Mouse (Mus musculus): ENCODE data around the gene Yes1.
"Not testable (repeated sequence)": the region's sequence is repeated elsewhere in the genome, so short reads cannot be mapped to it uniquely, and the experiment has no call there.

Gene Yes1

DNA sequence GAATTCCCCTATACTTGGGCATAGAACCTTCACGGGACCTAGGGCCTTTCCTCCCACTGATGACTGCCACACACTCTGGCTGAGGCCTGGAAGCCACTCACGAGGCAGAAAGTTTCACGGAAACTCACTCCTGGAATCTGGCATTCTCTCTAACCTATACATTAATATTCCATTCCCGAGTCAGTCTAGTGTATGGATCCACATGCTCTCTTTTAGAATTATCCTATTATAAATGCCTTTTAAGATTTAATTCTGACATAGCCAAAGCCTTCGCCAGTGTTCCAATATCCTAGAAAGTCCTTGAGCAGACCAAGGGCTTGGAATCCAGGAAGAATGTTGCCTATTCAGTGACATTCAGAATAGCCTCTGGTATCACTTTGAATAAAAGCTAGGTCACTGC, 100.5 kb downstream of the Yes1 start:
- no peak for DNase-seq

DNA sequence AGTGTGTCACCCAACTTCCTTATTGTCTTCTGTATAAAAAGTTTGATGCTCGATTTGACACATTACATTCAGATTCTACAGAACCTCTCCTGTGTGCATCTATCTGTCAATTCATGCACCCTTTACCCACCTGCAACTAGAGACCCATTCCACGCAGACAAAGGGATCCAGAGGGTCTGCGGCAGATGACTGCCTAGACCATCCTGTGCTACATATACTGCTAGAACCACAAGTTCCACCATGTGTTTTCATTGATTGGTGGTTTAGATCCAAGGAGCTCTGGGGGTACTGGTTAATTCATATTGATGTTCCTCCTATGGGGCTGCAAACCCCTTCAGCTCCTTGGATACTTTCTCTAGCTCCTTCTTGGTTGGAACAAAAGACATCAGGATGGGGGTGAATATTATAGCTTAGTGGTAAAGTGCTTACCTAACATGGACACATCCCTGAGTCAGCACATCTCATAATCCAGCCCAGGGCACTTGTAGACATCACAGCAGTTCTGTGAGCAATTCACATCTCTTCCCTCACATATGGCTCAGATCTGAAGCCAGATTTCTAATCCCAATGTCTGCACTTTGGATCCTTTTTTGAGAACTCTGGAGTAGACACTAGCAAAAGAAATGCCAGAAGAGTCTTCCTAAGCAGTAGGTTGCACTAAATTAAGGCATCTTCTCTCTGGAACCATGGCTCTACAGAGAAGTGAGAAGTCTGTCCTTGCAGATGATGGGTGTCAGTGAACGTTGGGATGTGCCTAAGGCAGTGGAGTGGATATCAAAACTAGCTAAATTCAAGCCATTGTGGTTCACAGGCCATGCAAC, 101.5 kb downstream of the Yes1 start:
- no peak for DNase-seq

DNA sequence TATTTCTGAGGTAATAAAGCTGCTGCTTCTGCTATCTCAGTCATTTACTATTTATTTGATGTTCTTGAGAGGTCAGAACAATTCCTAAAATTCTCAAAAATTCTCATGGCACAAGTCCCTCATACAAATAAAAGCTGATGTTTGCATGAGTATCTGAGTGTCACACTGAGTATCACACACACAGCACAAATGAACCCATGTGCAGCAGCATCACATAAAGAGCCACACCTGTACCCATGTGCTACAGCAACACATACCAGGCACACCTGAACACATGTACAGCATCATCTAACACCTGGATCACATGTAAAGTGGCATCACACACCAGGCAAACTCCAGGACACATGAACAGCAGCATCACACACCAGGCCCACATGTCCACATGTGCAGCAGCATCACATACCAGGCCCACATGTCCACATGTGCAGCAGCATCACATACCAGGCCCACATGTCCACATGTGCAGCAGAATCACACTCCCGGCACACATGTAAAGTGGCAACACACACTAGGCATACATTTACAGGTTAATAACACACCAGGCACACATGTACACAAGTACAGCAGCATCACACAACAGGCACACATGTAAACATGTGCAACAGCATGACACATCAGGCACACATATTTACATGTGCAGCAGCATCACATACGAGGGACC, 102.2 kb downstream of the Yes1 start:
- no peak for DNase-seq

DNA sequence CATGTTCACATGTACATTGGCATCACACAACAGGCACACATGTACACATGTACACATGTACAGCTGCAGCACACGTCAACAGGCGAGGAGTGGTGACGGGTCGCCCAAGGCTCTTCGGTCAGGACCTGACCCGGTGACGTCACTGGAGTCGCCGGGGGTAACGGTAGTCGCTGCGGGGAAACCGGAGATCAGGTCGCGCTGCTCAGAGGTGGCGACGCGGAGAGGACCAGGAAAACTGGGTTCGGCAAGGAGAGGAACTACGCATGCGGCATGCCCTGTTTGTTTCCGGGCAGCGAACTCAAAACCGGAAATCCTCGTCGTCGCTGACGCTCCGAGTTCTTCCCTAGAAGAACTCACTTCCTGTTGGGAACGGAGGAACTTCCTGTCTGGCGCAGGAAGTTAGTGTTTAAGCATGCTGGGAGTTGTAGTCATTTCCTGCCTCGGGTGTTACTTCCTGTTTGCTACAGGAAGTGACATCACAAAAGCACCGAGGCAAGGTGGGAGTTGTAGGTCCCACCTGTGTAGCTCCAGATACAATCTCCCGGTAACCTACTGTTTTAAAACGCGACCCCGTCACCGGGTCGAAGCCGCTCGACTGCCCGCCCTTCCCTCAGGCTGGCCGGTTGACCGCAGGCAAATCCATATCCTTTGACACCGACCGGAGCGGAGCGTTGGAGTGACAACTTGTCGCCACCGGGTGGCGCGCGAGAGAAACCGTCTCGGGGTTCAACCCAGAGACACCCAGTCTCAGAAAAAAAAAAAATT, 102.9 kb downstream of the Yes1 start:
- DNase-seq = peak; percentile 85

DNA sequence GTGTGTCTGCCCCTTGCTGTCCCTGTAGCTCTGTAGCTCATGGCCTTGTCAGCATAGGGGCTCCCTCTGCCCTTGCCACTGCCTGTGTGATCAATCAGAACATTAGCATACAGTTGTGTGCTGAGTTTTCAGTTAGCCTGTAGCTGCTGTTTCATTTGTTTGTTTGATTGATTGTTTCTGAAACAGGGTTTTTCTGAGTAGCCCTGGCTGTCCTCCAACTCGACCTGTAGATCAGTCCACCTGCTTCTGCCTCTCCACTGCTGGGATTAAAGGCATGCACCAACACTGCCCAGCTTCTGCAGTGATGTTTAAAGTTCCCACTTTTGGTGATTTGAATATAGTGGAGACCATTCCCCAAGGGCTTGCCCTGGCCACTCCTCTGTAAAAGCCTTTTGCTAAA, 106.8 kb downstream of the Yes1 start:
- DNase-seq = no peak

DNA sequence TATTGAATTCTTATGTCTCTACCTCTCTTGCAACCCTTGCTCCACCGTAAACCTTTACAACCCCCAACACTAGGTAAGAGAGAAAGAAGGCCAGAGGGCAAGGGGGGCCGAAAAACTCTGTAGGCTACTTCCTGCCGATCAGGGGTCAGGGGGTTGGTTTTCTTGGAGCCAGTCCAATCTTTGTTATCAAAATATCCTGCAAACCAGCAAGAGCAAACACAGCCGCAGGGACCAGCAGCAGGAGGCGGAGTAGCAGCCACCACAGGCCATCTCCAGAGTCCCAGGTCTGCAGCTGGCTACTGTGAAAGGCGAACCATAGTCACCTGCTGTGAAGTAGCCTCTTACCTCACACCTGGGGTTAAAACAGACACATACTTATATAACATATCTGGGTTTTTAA, 107.9 kb downstream of the Yes1 start:
- no peak for DNase-seq

DNA sequence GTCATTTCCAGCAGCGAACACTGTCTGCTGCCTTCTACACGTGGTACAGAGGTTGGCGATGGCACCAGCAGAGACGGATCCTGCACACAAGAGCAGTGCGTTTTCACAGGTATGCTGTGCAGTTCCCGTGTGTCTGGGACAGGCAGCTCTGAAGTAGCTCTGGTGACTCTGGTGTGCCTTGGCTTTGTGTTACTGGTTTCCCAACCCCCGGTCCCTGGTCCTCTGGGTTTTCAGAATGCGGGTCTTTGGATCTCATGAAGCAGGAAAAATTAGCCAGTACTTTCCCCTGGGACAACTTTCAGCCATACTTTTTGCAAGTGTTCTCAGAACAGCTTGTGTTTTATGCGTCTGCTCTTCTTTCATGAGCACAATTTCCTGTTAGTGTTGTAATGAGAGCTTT, 109.4 kb downstream of the Yes1 start:
- DNase-seq = no peak

DNA sequence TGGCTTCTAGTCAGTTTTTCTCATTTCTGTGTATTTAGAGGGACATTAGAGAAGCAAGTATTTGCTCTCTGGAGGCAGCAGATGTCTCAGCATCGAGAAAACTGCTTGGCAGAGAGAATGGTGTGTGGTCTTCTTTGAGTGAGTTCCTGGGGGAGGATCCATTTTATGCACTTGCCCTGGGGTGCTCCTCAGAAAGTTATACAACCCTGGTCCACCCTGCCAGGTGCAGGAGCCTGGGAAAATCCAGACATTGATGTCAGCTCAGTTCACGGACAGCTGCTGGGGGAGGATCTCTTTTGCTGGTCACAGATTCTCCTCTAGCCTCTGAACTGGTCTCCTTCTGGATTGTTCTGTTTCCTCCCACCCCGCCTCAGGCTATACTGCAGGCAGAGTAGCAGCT, 110.3 kb downstream of the Yes1 start:
- no peak for DNase-seq

DNA sequence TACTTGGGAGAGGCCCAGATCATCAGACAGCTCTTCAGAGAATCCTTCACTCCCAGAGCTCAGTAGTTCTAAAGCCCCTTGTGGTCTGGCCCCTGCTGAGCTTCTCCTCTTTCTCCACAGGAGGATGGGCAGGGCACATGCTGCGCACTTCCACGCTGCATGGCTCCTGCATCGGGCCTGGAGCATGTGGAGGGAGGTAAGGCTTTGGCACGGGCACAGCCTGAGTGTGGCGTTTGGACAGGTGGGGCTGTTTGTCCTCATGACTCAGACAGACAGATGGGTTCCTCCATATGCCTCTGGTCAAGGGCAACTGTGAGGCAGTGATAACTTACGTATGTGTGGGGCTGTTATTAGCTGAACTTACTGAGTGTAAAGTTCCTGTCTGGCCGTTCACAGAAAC, 111.3 kb downstream of the Yes1 start:
- no peak for DNase-seq

DNA sequence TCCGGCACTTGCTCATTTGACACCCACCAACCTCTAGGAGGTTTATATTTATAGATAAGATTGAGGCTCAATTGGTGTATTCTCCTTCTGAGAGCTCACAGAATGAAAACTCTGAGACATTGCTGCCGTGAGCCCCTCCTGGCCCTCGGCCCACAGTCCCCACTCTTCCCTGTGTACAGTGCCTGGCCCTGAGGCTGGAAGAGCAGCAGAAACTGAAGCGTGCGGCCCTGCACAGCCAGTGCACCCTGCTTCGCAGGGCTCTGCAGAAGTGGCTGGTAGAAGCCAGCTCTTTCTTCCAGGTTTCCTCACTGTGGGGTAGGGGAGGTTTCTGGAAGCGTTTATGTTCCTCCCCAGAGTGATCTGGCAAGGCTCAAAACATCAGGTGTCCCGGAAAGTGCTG, 111.7 kb downstream of the Yes1 start:
- not testable (repeated sequence) for DNase-seq

DNA sequence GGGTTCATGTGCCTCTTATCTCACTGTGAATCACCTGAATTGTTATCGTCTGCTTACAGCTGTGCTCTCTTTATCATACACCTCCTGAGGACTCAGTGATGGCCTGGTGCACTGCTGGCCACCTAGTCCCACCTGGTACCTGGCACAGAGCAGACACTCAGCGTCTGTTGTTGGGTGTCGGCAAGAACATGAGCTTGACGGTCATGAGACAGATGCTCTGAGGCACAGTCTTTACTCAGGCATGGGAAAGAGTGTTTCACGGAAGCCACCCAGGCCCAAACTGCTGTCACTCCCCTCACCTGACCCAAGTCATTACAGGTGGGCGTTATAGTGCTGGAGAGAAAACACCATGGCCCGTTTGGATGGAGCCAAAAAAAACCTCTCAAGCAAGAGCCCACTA, 113.0 kb downstream of the Yes1 start:
- no peak for DNase-seq

DNA sequence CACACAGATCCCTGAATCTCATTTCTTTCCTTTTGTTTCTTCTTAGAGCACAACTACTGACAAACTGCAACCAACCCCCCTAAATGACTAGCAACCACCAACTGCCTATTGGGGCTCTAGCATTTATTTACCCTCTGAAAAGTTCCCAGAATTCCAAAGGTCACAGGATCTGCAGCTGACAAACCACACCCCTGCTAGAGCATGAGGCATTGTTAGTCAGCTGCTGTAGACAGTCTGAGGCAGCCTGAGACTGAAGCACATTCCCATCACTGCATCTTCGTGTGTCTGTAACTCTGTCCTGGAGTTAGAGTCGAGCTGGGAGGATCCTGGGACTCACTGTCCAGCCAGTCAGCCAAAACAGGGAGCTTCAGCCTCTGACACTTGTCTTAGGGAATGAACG, 114.4 kb downstream of the Yes1 start:
- DNase-seq = not testable (repeated sequence)

DNA sequence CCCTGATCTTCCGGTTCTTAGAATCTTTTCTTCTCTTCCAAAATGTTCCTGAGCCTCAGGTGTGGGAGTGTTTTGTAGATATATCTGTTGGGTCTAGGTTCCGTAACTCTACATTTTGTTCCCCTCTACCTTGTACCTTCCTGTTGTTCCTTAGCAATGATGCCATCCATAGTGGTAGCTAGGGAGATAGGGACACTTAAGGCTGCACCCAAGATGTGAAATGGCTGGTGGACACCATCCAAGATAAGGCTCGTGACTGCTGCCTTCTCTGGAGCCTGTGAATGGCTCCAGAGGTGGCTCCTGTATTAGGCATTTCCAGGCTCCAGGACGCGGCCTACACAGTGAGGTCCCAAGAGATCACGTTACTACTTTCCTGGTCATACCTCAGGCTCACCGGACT, 117.3 kb downstream of the Yes1 start:
- DNase-seq = no peak

DNA sequence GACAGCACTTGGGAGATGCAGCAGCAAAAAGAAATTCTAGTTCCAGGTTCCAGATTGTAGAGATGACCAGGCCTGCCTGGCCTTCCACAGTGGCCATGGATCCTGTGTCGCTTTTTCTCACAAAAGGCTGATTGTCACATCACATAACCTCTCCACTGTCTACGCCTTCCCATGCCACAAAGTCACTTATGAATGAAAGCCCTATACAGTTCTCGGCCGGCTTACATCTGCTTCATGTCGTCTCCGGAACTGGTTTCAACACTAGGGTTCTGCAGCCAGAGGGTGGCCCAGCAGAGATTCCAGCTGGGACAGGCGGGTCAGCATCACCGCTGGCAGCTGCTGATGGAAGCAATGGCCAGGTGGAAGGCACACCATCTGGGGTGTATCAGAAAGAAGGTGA, 117.9 kb downstream of the Yes1 start:
- no peak for DNase-seq

DNA sequence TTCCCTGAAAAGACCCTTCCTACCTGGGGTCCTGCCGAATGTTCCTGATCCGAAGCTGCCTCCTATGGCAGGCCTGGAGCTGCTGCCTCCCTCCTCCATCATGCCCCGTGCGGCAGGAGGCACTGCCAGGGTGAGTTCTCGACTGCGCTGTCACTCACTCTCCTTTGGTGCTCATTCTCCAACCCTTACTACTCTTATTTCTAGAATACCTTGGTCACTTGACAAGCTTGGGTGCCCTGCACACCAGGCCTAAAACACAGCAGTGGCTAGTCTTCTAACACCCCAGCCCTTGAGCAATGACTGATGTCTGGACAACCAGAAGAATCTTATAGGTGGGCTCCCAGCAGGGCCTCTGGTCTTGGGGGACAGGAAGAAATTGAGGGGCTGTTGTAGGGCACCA, 122.9 kb downstream of the Yes1 start:
- DNase-seq = not testable (repeated sequence)

DNA sequence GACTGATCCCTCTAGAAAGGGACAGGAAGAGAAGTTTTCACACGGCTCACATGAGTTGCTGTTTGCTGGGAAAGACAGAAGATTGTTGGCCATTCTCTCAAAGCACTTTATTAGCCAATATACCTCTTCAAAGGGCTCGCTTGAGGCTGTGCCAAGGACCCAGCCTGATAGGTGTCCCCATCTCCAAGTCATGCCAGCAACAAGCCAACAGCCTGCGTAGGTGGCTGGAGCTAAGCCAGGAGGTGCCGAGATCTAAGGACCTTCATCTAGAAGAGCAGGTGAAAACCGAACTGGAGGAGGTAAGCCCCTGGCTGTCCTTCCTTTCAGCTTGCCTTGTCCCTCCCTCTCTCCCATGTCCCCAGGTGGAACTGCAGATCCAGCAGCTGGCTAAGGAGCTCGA, 124.8 kb downstream of the Yes1 start:
- no peak for DNase-seq

Data from right cerebral cortex, postnatal 14 days (tissue).